Mouse (Mus musculus): Measurements from ENCODE around the gene Kcnq2.

The Kcnq2 gene

GRCm38 (mm10) chr2:181043437-181043836 lies 91.7 kb downstream of the Kcnq2 start, which contains the start of gene Chrna4:
TSS of gene Chrna4 (minus strand) at chr2:181043546.
- in situ Hi-C loops (cut with MboI, MseI): loop anchor here (25.0 kb wide), 1 partner anchor 1981 kb away; no protein-coding TSS in a partner anchor

GRCm38 (mm10) chr2:181042376-181042775 lies 92.7 kb downstream of the Kcnq2 start:
- in situ Hi-C loops (cut with MboI, MseI): loop anchor here (25.0 kb wide), 1 partner anchor 1980 kb away; no protein-coding TSS in a partner anchor

GRCm38 (mm10) chr2:181041941-181042340 lies 93.2 kb downstream of the Kcnq2 start:
- in situ Hi-C loops (cut with MboI, MseI): loop anchor here (25.0 kb wide), 1 partner anchor 1980 kb away; no protein-coding TSS in a partner anchor

- in situ Hi-C loops (cut with MboI, MseI): loop anchor here (25.0 kb wide), 1 partner anchor 1977 kb away; no protein-coding TSS in a partner anchor
These were observed 95.8 kb downstream of the Kcnq2 start for GRCm38 (mm10) chr2:181039356-181039680.

- in situ Hi-C loops (cut with MboI, MseI): loop anchor here (25.0 kb wide), 1 partner anchor 1976 kb away; no protein-coding TSS in a partner anchor
These were observed 96.3 kb downstream of the Kcnq2 start for GRCm38 (mm10) chr2:181038644-181039355.

GRCm38 (mm10) chr2:181036561-181036960 lies 98.5 kb downstream of the Kcnq2 start:
- in situ Hi-C loops (cut with MboI, MseI): loop anchor here (25.0 kb wide), 1 partner anchor 1974 kb away; no protein-coding TSS in a partner anchor

GRCm38 (mm10) chr2:181035186-181035585 lies 99.9 kb downstream of the Kcnq2 start:
- in situ Hi-C loops (cut with MboI, MseI): loop anchor here (25.0 kb wide), 1 partner anchor 1973 kb away; no protein-coding TSS in a partner anchor

- in situ Hi-C loops (cut with MboI, MseI): loop anchor here (25.0 kb wide), 1 partner anchor 1971 kb away; no protein-coding TSS in a partner anchor
These were observed 101.8 kb downstream of the Kcnq2 start for GRCm38 (mm10) chr2:181033310-181033709.

GRCm38 (mm10) chr2:181032407-181032806 lies 102.7 kb downstream of the Kcnq2 start:
- in situ Hi-C loops (cut with MboI, MseI): loop anchor here (25.0 kb wide), 1 partner anchor 1970 kb away; no protein-coding TSS in a partner anchor

- in situ Hi-C loops (cut with MboI, MseI): loop anchor here (25.0 kb wide), 1 partner anchor 1969 kb away; no protein-coding TSS in a partner anchor
These were observed 103.6 kb downstream of the Kcnq2 start for GRCm38 (mm10) chr2:181031406-181031934.

Data from regulatory T cell (primary cell).